Mouse (Mus musculus) cerebellum, adult 2 months (tissue): ENCODE measurements around the gene Sox11. TPM values are rescaled to one million over a fixed set of nuclear protein-coding genes. Genes with fewer than 3 reads are reported as not detected.
A peak's percentile ranks its signal among the peaks of the same experiment; 100 is the strongest.

Source experiments
- DNase-seq, 2 experiments: peaks; one replicate each; pipeline ENCODE4 v3.0.0; 2021
- H3K27ac ChIP-seq: fragments of 200-500 bp; 2 replicates; pipeline ENCODE4 v1.5.1; 2012; ENCODE audit warnings: low read length, control low read depth, inconsistent platforms; ENCODE audit not compliant: insufficient read depth
- H3K27me3 ChIP-seq: fragments of 200-500 bp; 2 replicates; pipeline ENCODE4 v1.6.1; 2012; ENCODE audit warnings: inconsistent platforms, mild to moderate bottlenecking, low read length, moderate library complexity; ENCODE audit not compliant: control insufficient read depth, insufficient read depth
- H3K4me1 ChIP-seq: fragments of 200-500 bp; 2 replicates; pipeline ENCODE4 v1.6.1; 2011; ENCODE audit warnings: low read length; ENCODE audit not compliant: control insufficient read depth, insufficient read depth
- H3K4me3 ChIP-seq: fragments of 200-500 bp; replicated peaks from 2 replicates; pipeline ENCODE3; 2011; ENCODE audit warnings: mild to moderate bottlenecking, low read depth, low read length, control low read depth; ENCODE audit not compliant: insufficient read depth
- CTCF ChIP-seq: fragments of 200-500 bp; IDR thresholded peaks from 2 replicates; pipeline ENCODE4 v1.5.1; 2011; ENCODE audit warnings: low read depth, mild to moderate bottlenecking, control low read depth, low read length, moderate library complexity, borderline replicate concordance; ENCODE audit not compliant: insufficient read depth
- POLR2A ChIP-seq: fragments of 200-500 bp; IDR thresholded peaks from 2 replicates; pipeline ENCODE4 v1.6.1; 2011; ENCODE audit warnings: low read length, control low read depth, borderline replicate concordance; ENCODE audit not compliant: insufficient read depth
- WGBS: fragments of 180-500 bp; shearing (Covaris S2); methylation state at CpG from one replicate; pipeline ENCODE4 v1.1.7; 2018; 5-methylcytosine and 5-hydroxymethylcytosine counted together
- polyA plus RNA-seq: library from polyadenylated mRNA; depleted of rRNA; stranded (reverse); fragments of >200 nt; gene quantifications from 2 replicates; pipeline ENCODE4 v1.2.3, GENCODE M21; 2012

Sox11 gene
- polyA plus RNA-seq, 1 experiment, result 2.0 TPM

- H3K4me3 ChIP-seq, result no peak overlapping the region
- TF ChIP-seq POLR2A (no peak), CTCF (no peak)
- 11% methylated on average over 14 of the region's 14 CpGs for WGBS
- H3K27ac ChIP-seq, result no peak overlapping the region
- DNase-seq, result no peak
- H3K27me3 ChIP-seq, result peaks cover 7% of the 10 kb centered on the region
- peaks cover 3% of the 10 kb centered on the region; the same call in 1 of the 2 replicates for H3K4me1 ChIP-seq
These were observed 1.8 kb downstream of the Sox11 start for GRCm38 (mm10) chr12:27340451-27341035.

DNA sequence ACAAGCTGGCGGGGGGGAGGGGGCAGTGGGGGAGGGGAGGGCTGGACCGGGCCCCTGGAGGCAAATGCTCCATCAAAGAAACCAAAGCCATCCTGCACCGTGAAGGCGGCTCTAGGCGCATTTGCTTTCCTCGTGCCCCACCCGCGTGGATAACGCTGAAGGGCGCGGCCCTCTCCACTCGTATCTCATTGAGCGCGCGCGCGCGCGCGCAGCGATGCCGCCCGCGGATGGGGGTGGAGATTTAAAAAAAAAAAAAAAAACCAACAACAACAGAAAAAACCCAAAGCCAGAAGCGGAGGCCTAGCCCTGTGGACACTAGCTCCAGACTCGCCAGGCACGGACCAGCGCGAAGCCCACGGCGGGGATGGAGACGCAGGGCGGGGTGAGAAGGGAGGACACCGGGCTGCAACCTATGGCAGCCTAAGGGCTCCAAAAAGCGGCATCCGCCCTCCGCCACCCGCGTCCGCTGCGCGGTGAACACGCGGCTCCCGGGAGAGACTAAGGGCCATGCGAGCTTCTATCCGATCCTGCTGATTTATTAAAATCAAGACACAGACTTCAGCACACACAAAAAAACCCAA is 3.1 kb downstream of the Sox11 start:
- Histone ChIP-seq H3K4me3 (peak overlapping the region; percentile 79), H3K27me3 (peaks cover 7% of the 10 kb centered on the region), H3K4me1 (peaks cover 3% of the 10 kb centered on the region; the same call in 1 of the 2 replicates), H3K27ac (no peak overlapping the region)
- no peak for TF ChIP-seq POLR2A
- TF ChIP-seq CTCF, result no peak
- WGBS, result under 1% methylated on average over 47 of the region's 47 CpGs
- peak; percentile 61 to 63 for DNase-seq

GRCm38 (mm10) chr12:27338721-27339170 is 3.6 kb downstream of the Sox11 start:
- Histone ChIP-seq H3K27ac (no peak overlapping the region), H3K4me1 (peaks cover 3% of the 10 kb centered on the region; the same call in 1 of the 2 replicates), H3K4me3 (peak overlapping the region; percentile 79), H3K27me3 (peaks cover 7% of the 10 kb centered on the region)
- TF ChIP-seq POLR2A (no peak), CTCF (no peak)
- DNase-seq, result peak; percentile 49 to 58
- 1% methylated on average over 39 of the region's 40 CpGs for WGBS

DNA sequence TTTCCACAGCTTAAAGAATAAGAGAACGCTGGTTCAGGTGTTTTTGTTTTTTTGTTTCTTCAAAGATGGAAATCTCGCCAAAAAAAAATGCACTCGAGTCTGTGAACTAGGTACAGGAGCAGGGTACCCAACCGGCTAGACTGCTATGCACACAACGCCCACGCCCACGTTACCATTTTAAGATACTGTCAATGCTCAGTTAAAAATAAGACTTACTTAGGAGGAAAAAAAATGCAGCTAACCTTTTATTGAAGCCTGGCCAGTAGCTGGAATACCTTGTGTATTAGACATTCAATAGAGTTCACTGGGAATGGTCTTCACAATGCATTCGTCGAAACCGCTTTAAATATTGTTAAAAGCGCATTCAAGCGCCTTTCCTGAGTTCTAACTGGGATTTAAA is 4.3 kb downstream of the Sox11 start:
- peaks cover 3% of the 10 kb centered on the region; the same call in 1 of the 2 replicates for H3K4me1 ChIP-seq
- no peak overlapping the region for H3K27ac ChIP-seq
- peaks cover 7% of the 10 kb centered on the region for H3K27me3 ChIP-seq
- no peak for DNase-seq
- 36% methylated on average over 12 of the region's 12 CpGs for WGBS
- TF ChIP-seq CTCF (no peak), POLR2A (no peak)
- H3K4me3 ChIP-seq, result no peak overlapping the region

- TF ChIP-seq POLR2A (no peak), CTCF (no peak)
- peaks cover 3% of the 10 kb centered on the region; the same call in 1 of the 2 replicates for H3K4me1 ChIP-seq
- no peak overlapping the region for H3K27ac ChIP-seq
- H3K4me3 ChIP-seq, result no peak overlapping the region
- WGBS, result 94% methylated on average over 1 of the region's 1 CpGs
- H3K27me3 ChIP-seq, result peaks cover 5% of the 10 kb centered on the region; the same call in 1 of the 2 replicates
- DNase-seq, result no peak
These were observed 4.9 kb downstream of the Sox11 start for GRCm38 (mm10) chr12:27337482-27337881.

GRCm38 (mm10) chr12:27336801-27337200 is 5.6 kb downstream of the Sox11 start:
- peaks cover 4% of the 10 kb centered on the region; the same call in 1 of the 2 replicates for H3K27me3 ChIP-seq
- H3K4me3 ChIP-seq, result no peak overlapping the region
- TF ChIP-seq POLR2A (no peak), CTCF (no peak)
- H3K4me1 ChIP-seq, result no peaks in the 10 kb centered on the region; the same call in 1 of the 2 replicates
- no peak overlapping the region for H3K27ac ChIP-seq
- no peak for DNase-seq
- WGBS, result 81% methylated on average over 5 of the region's 5 CpGs

DNA sequence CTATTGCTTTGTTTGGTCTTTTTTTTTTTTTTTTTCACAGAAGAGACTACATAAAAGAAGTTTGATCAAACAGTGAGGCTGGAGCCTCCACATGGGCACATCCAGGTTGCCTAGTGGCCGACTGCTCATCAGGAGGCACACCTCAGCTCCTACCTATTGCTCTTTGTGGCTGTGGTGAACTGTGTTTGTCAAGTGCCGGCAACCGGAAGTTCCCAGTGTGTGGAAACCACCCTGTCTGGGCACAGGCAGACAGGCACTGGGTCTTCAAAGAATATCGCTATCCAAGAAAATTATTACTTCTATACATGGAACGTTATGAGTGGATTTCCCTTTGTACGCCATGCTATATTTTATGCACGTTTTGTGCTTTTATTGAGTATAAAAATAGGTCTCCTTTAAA is 6.0 kb downstream of the Sox11 start:
- 82% methylated on average over 7 of the region's 7 CpGs for WGBS
- DNase-seq, result no peak
- Histone ChIP-seq H3K4me3 (no peak overlapping the region), H3K27me3 (peaks cover 4% of the 10 kb centered on the region; the same call in 1 of the 2 replicates), H3K4me1 (no peaks in the 10 kb centered on the region; the same call in 1 of the 2 replicates), H3K27ac (no peak overlapping the region)
- TF ChIP-seq POLR2A (no peak), CTCF (no peak)

DNA sequence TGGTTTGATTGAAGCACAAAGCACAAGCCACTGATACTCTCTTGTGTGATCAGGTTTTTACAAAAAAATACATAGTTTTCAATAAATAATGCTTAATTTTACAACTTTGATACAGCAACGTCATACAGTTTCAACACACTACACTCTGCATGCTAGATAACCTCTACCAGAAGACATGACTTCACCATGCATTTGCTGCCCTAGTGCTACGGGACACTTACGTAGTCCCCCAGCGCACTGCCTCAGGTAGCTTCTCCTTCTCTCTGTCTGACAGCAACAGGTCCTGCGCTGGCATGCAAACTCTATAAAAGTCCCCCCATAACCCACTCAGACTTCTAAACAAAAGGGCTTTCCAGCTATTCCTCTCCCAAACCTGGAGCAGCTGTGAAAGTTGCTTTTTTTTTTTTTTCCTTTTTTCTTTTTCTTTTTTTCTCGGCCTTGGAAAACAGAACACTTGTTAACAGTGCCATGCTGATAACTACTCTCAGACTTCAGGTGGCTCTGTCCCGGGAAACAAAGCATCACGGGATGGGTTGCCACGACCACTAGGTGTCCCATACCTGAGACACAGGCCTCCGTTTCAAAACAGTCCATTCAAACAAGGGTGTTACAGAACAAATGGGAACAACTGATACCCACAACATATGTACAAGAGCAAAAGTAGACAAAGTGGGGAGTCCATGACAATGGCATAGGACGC is 6.9 kb downstream of the Sox11 start:
- DNase-seq, result no peak
- TF ChIP-seq POLR2A, result no peak
- TF ChIP-seq CTCF, result peak; percentile 30; the same call in 1 of the 2 replicates
- no peak overlapping the region for H3K27ac ChIP-seq
- WGBS, result 65% methylated on average over 11 of the region's 11 CpGs
- no peaks in the 10 kb centered on the region for H3K27me3 ChIP-seq
- H3K4me1 ChIP-seq, result no peaks in the 10 kb centered on the region
- H3K4me3 ChIP-seq, result no peak overlapping the region
